ENCODE assay signal across 9 mouse cellular contexts in the genomic region with DNA sequence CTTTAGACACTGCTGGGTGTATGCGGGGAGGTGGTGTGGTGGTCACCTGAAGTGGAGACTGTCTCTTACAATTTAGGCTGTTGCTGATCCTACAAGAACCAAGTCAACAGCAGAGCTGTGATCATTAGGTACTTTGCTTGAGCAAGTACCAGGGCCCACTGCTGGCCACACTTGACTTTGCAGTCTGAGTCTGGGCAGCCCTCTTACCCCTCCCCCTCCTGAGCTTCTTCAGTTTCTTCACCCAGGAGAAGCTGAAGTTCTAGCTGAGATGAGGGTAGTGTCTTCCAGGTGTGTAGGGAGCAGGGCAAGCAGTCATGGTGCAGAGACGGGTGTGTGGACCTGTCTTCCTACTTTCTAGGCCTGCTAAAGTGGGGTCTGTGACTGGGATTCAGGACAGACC. TPM values are rescaled to one million over a fixed set of nuclear protein-coding genes. Genes with fewer than 3 reads are reported as not detected.
DNase-seq lines count a peak whose midpoint lies in the region; ATAC-seq and TF ChIP-seq lines count a peak whose summit lies in the region.
"Had no signal": no experiment of that assay in that cellular context is flagged by ENCODE, and none has a peak within 500 bp of the region (broad histone marks: within the 10 kb centered on the region; RNA-seq: fewer than 3 reads in every experiment).

No protein-coding gene starts in this region.

- H3K27ac ChIP-seq in kidney, adult 2 months (ENCODE audit: insufficient read depth, low read depth, low read length) = no peak overlapping the region
- no peak overlapping the region for H3K27ac ChIP-seq in limb, embryonic 13.5 days

- TF ChIP-seq POLR2A in kidney, adult 2 months (IDR thresholded peaks at IDR 0.05; ENCODE audit: low read depth, low read length) = no peak

- H3K27me3 ChIP-seq in kidney, adult 2 months (replicated peaks; ENCODE audit: control insufficient read depth, insufficient read depth, low read length) = no peaks in the 10 kb centered on the region
- H3K27me3 ChIP-seq in limb, embryonic 13.5 days = no peaks in the 10 kb centered on the region

- H3K36me3 ChIP-seq in kidney, adult 2 months (ENCODE audit: control insufficient read depth, insufficient read depth, low read length) = no peaks in the 10 kb centered on the region
- H3K36me3 ChIP-seq in limb, embryonic 13.5 days = peaks cover 4% of the 10 kb centered on the region; the same call in 1 of the 2 replicates

- 85% methylated on average over 2 of the region's 2 CpGs for WGBS in kidney, adult 2 months
- 90% methylated on average over 2 of the region's 2 CpGs for WGBS in limb, embryonic 13.5 days

- H3K4me1 ChIP-seq in kidney, adult 2 months (ENCODE audit: control insufficient read depth, insufficient read depth, low read length) = no peaks in the 10 kb centered on the region
- peaks cover 13% of the 10 kb centered on the region for H3K4me1 ChIP-seq in limb, embryonic 13.5 days

- DNase-seq in right cerebral cortex, adult 18-20 months = peak; percentile 39
- no peak for DNase-seq in right cerebral cortex, postnatal 25 days
- peak; percentile 30 for DNase-seq in cerebellum, adult 8-10 months
- DNase-seq in frontal cortex, postnatal 36 days (ENCODE audit: low spot score in 2 of 2) = peak; percentile 21 to 52
- DNase-seq in kidney, adult 2 months = peak; percentile 35
- DNase-seq in ovary, postnatal 14 days (ENCODE audit: low spot score) = peak; percentile 27
- DNase-seq in c-Kit-positive CD71-positive TER-119-positive erythroid progenitor cells, embryonic 14.5 days (ENCODE audit: low spot score) = no peak

- no peaks in the 10 kb centered on the region for H3K9me3 ChIP-seq in limb, embryonic 13.5 days

- H3K9ac ChIP-seq in limb, embryonic 13.5 days = no peak overlapping the region

- ATAC-seq in limb, embryonic 13.5 days (ENCODE audit: low FRiP score, low read depth) = no peak

- TF ChIP-seq CTCF in kidney, adult 2 months (conservative IDR thresholded peaks at IDR 0.05; ENCODE audit: insufficient read depth, insufficient read length, low read depth, low read length) = no peak; the same call in 1 of the 2 replicates

- H3K4me3 ChIP-seq in kidney, adult 2 months (ENCODE audit: insufficient read depth, low read depth, low read length) = no peak overlapping the region
- no peak overlapping the region for H3K4me3 ChIP-seq in limb, embryonic 13.5 days

- peak overlapping the region; percentile 48 for H3K4me2 ChIP-seq in limb, embryonic 13.5 days (replicated peaks)

RNA-seq across cellular contexts. Expression of gene Bmyc, which starts 1.6 kb away (rescaled TPM):
- polyA plus RNA-seq in kidney, adult 2 months (2012; rRNA removed) = 14.0 and 14.2 TPM in 2 replicates
- polyA plus RNA-seq in limb, embryonic 13.5 days (2015; fragmentation: Nextera tagmentation; extraction: Ambion mirVana) = 98.8 and 99.8 TPM in 2 replicates

RNA-seq across cellular contexts. Expression of gene Obp2a, which starts 8.3 kb away (rescaled TPM):
- not detected in 2 replicates for polyA plus RNA-seq in kidney, adult 2 months (2012; rRNA removed)
- polyA plus RNA-seq in limb, embryonic 13.5 days (2015; fragmentation: Nextera tagmentation; extraction: Ambion mirVana) = not detected in 2 replicates
- polyA plus RNA-seq: liver, embryonic 16.5 days had no signal

RNA-seq across cellular contexts. Expression of gene Lcn10, which starts 25.6 kb away (rescaled TPM):
- not detected in 2 replicates for polyA plus RNA-seq in kidney, adult 2 months (2012; rRNA removed)
- polyA plus RNA-seq in limb, embryonic 13.5 days (2015; fragmentation: Nextera tagmentation; extraction: Ambion mirVana) = not detected in 2 replicates
- polyA plus RNA-seq: liver, embryonic 16.5 days had no signal

RNA-seq across cellular contexts. Expression of gene Obp2b, which starts 28.7 kb away (rescaled TPM):
- polyA plus RNA-seq in kidney, adult 2 months (2012; rRNA removed) = not detected in 2 replicates
- polyA plus RNA-seq in limb, embryonic 13.5 days (2015; fragmentation: Nextera tagmentation; extraction: Ambion mirVana) = not detected in 2 replicates
- polyA plus RNA-seq: liver, embryonic 16.5 days had no signal

RNA-seq across cellular contexts. Expression of gene Lcn6, which starts 31.5 kb away (rescaled TPM):
- not detected in 2 replicates for polyA plus RNA-seq in kidney, adult 2 months (2012; rRNA removed)
- not detected in 2 replicates for polyA plus RNA-seq in limb, embryonic 13.5 days (2015; fragmentation: Nextera tagmentation; extraction: Ambion mirVana)
- polyA plus RNA-seq: liver, embryonic 16.5 days had no signal

Comparison
In these comparisons a context has a peak if more than half of its experiments do, and no peak if none do; other contexts are left out.
1. DNase-seq: peak in right cerebral cortex, adult 18-20 months (single experiment), cerebellum, adult 8-10 months (single experiment), frontal cortex, postnatal 36 days (2 of 2), kidney, adult 2 months (single experiment) and ovary, postnatal 14 days (single experiment); none in right cerebral cortex, postnatal 25 days (single experiment) and c-Kit-positive CD71-positive TER-119-positive erythroid progenitor cells, embryonic 14.5 days (single experiment).